Mouse (Mus musculus) lung, embryonic 15.5 days (tissue): ENCODE measurements at regions not wholly inside any gene's neighbourhood (a gene's known extent, or its start where the extent isn't known, plus 50 kb on each side); places are given as distances from the start of the nearest gene placed in this dataset.

ENCODE experiments used
- ATAC-seq: fragments of 200-750 bp; cut with Nextera tagmentation; 2 replicates; pipeline ENCODE4 v1.8.0; 2017; ENCODE audit warnings: moderate number of reproducible peaks, borderline replicate concordance; ENCODE audit not compliant: low FRiP score, low TSS enrichment; ENCODE audit errors: extremely low read depth
- H3K27ac ChIP-seq: fragments of 300-500 bp; sonication (generic); 2 replicates; pipeline ENCODE4 v1.5.1; 2015; ENCODE audit warnings: moderate library complexity, mild to moderate bottlenecking, inconsistent platforms
- H3K27me3 ChIP-seq: fragments of 300-500 bp; sonication (generic); 2 replicates; pipeline ENCODE4 v1.6.1; 2015; ENCODE audit warnings: inconsistent platforms
- H3K36me3 ChIP-seq: fragments of 300-500 bp; sonication (generic); 2 replicates; pipeline ENCODE4 v1.6.1; 2015; ENCODE audit warnings: inconsistent platforms
- H3K4me1 ChIP-seq: fragments of 300-500 bp; sonication (generic); 2 replicates; pipeline ENCODE4 v1.6.1; 2015; ENCODE audit warnings: inconsistent platforms
- H3K4me2 ChIP-seq: fragments of 300-500 bp; sonication (generic); 2 replicates; pipeline ENCODE4 v1.6.1; 2015; ENCODE audit warnings: inconsistent platforms, mild to moderate bottlenecking, moderate library complexity
- H3K4me3 ChIP-seq: fragments of 300-500 bp; sonication (generic); 2 replicates; pipeline ENCODE4 v1.5.1; 2015; ENCODE audit warnings: mild to moderate bottlenecking, inconsistent platforms
- H3K9ac ChIP-seq: fragments of 300-500 bp; sonication (generic); 2 replicates; pipeline ENCODE4 v1.6.1; 2015; ENCODE audit warnings: inconsistent platforms
- H3K9me3 ChIP-seq: fragments of 300-500 bp; sonication (generic); 2 replicates; pipeline ENCODE4 v1.6.1; 2016; ENCODE audit warnings: inconsistent platforms
- WGBS: fragments of 180-500 bp; shearing (Covaris S2); methylation state at CpG from one replicate; pipeline ENCODE4 v1.1.7; 2015; 5-methylcytosine and 5-hydroxymethylcytosine counted together

GRCm38 (mm10) chr2:159501039-159501438, 706.4 kb downstream of the Dhx35 start:
- WGBS: 71% methylated on average over 3 of the region's 3 CpGs
- Histone ChIP-seq H3K9ac (no peak overlapping the region), H3K4me1 (no peaks in the 10 kb centered on the region), H3K27me3 (no peaks in the 10 kb centered on the region), H3K4me2 (no peak overlapping the region), H3K36me3 (no peaks in the 10 kb centered on the region), H3K27ac (no peak overlapping the region), H3K4me3 (no peak overlapping the region), H3K9me3 (no peaks in the 10 kb centered on the region)
- ATAC-seq: no peak

GRCm38 (mm10) chr2:159519066-159519465, 724.5 kb downstream of the Dhx35 start:
- H3K27me3 ChIP-seq: no peaks in the 10 kb centered on the region
- H3K27ac ChIP-seq: no peak overlapping the region
- no peaks in the 10 kb centered on the region for H3K36me3 ChIP-seq
- H3K4me1 ChIP-seq: no peaks in the 10 kb centered on the region
- H3K9me3 ChIP-seq: no peaks in the 10 kb centered on the region
- 57% methylated on average over 4 of the region's 4 CpGs for WGBS
- ATAC-seq: no peak
- H3K9ac ChIP-seq: no peak overlapping the region
- H3K4me2 ChIP-seq: no peak overlapping the region
- no peak overlapping the region for H3K4me3 ChIP-seq

GRCm38 (mm10) chr2:159523739-159524138, 729.1 kb downstream of the Dhx35 start:
- Histone ChIP-seq H3K4me3 (no peak overlapping the region), H3K9ac (no peak overlapping the region), H3K4me1 (no peaks in the 10 kb centered on the region), H3K9me3 (no peaks in the 10 kb centered on the region), H3K27ac (no peak overlapping the region), H3K27me3 (no peaks in the 10 kb centered on the region), H3K36me3 (no peaks in the 10 kb centered on the region), H3K4me2 (no peak overlapping the region)
- WGBS: 68% methylated on average over 2 of the region's 2 CpGs
- no peak for ATAC-seq

GRCm38 (mm10) chr2:159534951-159535350, 740.3 kb downstream of the Dhx35 start:
- no peaks in the 10 kb centered on the region for H3K4me1 ChIP-seq
- no peak overlapping the region for H3K27ac ChIP-seq
- no peaks in the 10 kb centered on the region for H3K9me3 ChIP-seq
- H3K27me3 ChIP-seq: no peaks in the 10 kb centered on the region
- ATAC-seq: no peak; the same call in 1 of the 2 replicates
- 54% methylated on average over 2 of the region's 2 CpGs for WGBS
- no peak overlapping the region for H3K4me2 ChIP-seq
- no peak overlapping the region for H3K9ac ChIP-seq
- no peaks in the 10 kb centered on the region for H3K36me3 ChIP-seq
- no peak overlapping the region for H3K4me3 ChIP-seq

GRCm38 (mm10) chr2:159539261-159539660, 744.7 kb downstream of the Dhx35 start:
- Histone ChIP-seq H3K9ac (no peak overlapping the region), H3K9me3 (no peaks in the 10 kb centered on the region), H3K36me3 (no peaks in the 10 kb centered on the region), H3K4me1 (no peaks in the 10 kb centered on the region), H3K27me3 (no peaks in the 10 kb centered on the region), H3K27ac (no peak overlapping the region), H3K4me3 (no peak overlapping the region), H3K4me2 (no peak overlapping the region)
- no peak for ATAC-seq

- H3K27me3 ChIP-seq: no peaks in the 10 kb centered on the region
- no peak overlapping the region for H3K9ac ChIP-seq
- no peak overlapping the region for H3K27ac ChIP-seq
- no peaks in the 10 kb centered on the region for H3K9me3 ChIP-seq
- 82% methylated on average over 3 of the region's 3 CpGs for WGBS
- no peaks in the 10 kb centered on the region for H3K4me1 ChIP-seq
- ATAC-seq: no peak
- H3K4me3 ChIP-seq: no peak overlapping the region
- H3K36me3 ChIP-seq: no peaks in the 10 kb centered on the region
- H3K4me2 ChIP-seq: no peak overlapping the region
These were observed 763.0 kb downstream of the Dhx35 start for GRCm38 (mm10) chr2:159557567-159557966.

GRCm38 (mm10) chr2:159565255-159565654, 768.7 kb downstream of the Gm826 start:
- peaks cover 6% of the 10 kb centered on the region; the same call in 1 of the 2 replicates for H3K4me1 ChIP-seq
- no peaks in the 10 kb centered on the region for H3K27me3 ChIP-seq
- no peaks in the 10 kb centered on the region for H3K36me3 ChIP-seq
- H3K4me2 ChIP-seq: no peak overlapping the region
- WGBS: 86% methylated on average over 4 of the region's 4 CpGs
- H3K9ac ChIP-seq: no peak overlapping the region
- H3K9me3 ChIP-seq: no peaks in the 10 kb centered on the region
- ATAC-seq: no peak
- no peak overlapping the region for H3K4me3 ChIP-seq
- H3K27ac ChIP-seq: no peak overlapping the region

- WGBS: 66% methylated on average over 5 of the region's 5 CpGs
- Histone ChIP-seq H3K9me3 (no peaks in the 10 kb centered on the region), H3K36me3 (no peaks in the 10 kb centered on the region), H3K27me3 (no peaks in the 10 kb centered on the region), H3K4me1 (peaks cover 6% of the 10 kb centered on the region; the same call in 1 of the 2 replicates), H3K27ac (no peak overlapping the region), H3K4me2 (no peak overlapping the region), H3K9ac (no peak overlapping the region), H3K4me3 (no peak overlapping the region)
- ATAC-seq: no peak
These were observed 768.0 kb downstream of the Gm826 start for GRCm38 (mm10) chr2:159565921-159566320.

- Histone ChIP-seq H3K4me2 (no peak overlapping the region), H3K27ac (no peak overlapping the region), H3K9ac (no peak overlapping the region), H3K9me3 (no peaks in the 10 kb centered on the region), H3K27me3 (no peaks in the 10 kb centered on the region), H3K4me1 (peaks cover 6% of the 10 kb centered on the region; the same call in 1 of the 2 replicates), H3K4me3 (no peak overlapping the region), H3K36me3 (no peaks in the 10 kb centered on the region)
- ATAC-seq: no peak
- 42% methylated on average over 5 of the region's 5 CpGs for WGBS
These were observed 767.5 kb downstream of the Gm826 start for GRCm38 (mm10) chr2:159566461-159566860.

- no peak overlapping the region for H3K27ac ChIP-seq
- no peaks in the 10 kb centered on the region for H3K9me3 ChIP-seq
- 76% methylated on average over 4 of the region's 4 CpGs for WGBS
- ATAC-seq: no peak
- no peaks in the 10 kb centered on the region for H3K36me3 ChIP-seq
- H3K27me3 ChIP-seq: no peaks in the 10 kb centered on the region
- H3K4me3 ChIP-seq: no peak overlapping the region
- H3K4me2 ChIP-seq: no peak overlapping the region
- H3K4me1 ChIP-seq: peaks cover 6% of the 10 kb centered on the region; the same call in 1 of the 2 replicates
- no peak overlapping the region for H3K9ac ChIP-seq
These were observed 765.6 kb downstream of the Gm826 start for GRCm38 (mm10) chr2:159568391-159568790.

- no peaks in the 10 kb centered on the region for H3K27me3 ChIP-seq
- H3K36me3 ChIP-seq: no peaks in the 10 kb centered on the region
- H3K27ac ChIP-seq: no peak overlapping the region
- no peaks in the 10 kb centered on the region for H3K9me3 ChIP-seq
- H3K4me3 ChIP-seq: no peak overlapping the region
- no peak for ATAC-seq
- no peak overlapping the region for H3K4me2 ChIP-seq
- no peaks in the 10 kb centered on the region for H3K4me1 ChIP-seq
- H3K9ac ChIP-seq: no peak overlapping the region
- 84% methylated on average over 2 of the region's 2 CpGs for WGBS
These were observed 762.1 kb downstream of the Gm826 start for GRCm38 (mm10) chr2:159571862-159572261.

GRCm38 (mm10) chr2:159575271-159575670, 758.7 kb downstream of the Gm826 start:
- H3K4me3 ChIP-seq: no peak overlapping the region

GRCm38 (mm10) chr2:159583103-159583502, 750.9 kb downstream of the Gm826 start:
- no peaks in the 10 kb centered on the region for H3K36me3 ChIP-seq

More at GRCm38 (mm10) chr2:159575271-159575670, 758.7 kb downstream of the Gm826 start:
- WGBS: 51% methylated on average over 5 of the region's 5 CpGs
- Histone ChIP-seq H3K4me2 (no peak overlapping the region), H3K4me1 (no peaks in the 10 kb centered on the region), H3K9me3 (no peaks in the 10 kb centered on the region), H3K9ac (no peak overlapping the region), H3K36me3 (no peaks in the 10 kb centered on the region), H3K27ac (no peak overlapping the region), H3K27me3 (no peaks in the 10 kb centered on the region)
- no peak for ATAC-seq

More at GRCm38 (mm10) chr2:159583103-159583502, 750.9 kb downstream of the Gm826 start:
- H3K4me2 ChIP-seq: no peak overlapping the region
- 47% methylated on average over 8 of the region's 8 CpGs for WGBS
- no peak overlapping the region for H3K4me3 ChIP-seq
- ATAC-seq: no peak
- no peaks in the 10 kb centered on the region for H3K9me3 ChIP-seq
- no peaks in the 10 kb centered on the region for H3K4me1 ChIP-seq
- no peaks in the 10 kb centered on the region for H3K27me3 ChIP-seq
- no peak overlapping the region for H3K9ac ChIP-seq
- no peak overlapping the region for H3K27ac ChIP-seq
